Mouse (Mus musculus) lung, postnatal 10 days (tissue): Measurements from ENCODE around the gene Strap.
"Not testable (repeated sequence)": the region's sequence is repeated elsewhere in the genome, so short reads cannot be mapped to it uniquely, and the experiment has no call there.

Experiments
- DNase-seq: peaks from one replicate; pipeline ENCODE4 v3.0.0; 2021

Gene Strap

DNA sequence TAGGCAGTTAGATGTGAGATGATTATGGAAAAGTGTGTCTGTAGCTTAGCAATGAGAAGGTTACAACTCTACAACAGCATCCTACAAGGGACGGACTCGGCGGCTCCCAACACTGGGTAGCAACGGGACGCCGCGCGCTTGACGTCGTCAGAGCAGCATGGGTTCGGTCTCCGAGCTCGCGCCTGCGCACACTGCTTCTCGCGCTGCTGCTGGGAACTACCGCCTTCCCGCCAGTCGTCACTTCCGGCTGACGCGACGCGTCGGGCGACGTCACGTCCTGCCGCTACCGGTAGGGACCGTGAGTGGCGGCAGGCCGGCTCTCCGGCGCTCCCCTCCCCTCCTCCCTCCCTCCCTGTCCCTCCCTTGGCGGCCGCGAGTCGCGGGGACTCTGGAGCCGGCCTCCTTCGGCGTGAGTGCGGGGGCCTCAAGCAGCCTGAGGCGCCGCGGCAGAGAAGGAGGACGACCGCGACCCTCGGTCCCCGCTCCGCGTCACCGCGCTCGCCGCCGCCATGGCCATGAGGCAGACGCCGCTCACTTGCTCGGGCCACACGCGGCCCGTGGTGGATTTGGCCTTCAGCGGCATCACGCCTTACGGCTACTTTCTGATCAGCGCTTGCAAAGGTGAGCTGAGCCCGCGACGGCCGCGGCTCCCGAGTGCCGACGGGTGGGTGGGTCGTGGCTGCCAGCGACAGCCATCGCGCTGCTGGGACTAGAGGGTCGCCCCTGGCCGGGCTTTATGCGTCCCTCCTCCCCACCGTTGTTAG is at the start of gene Strap:
TSS of gene Strap (plus strand) at position 233 of the 764 bp plus-strand sequence.
- peak; percentile 96 for DNase-seq

DNA sequence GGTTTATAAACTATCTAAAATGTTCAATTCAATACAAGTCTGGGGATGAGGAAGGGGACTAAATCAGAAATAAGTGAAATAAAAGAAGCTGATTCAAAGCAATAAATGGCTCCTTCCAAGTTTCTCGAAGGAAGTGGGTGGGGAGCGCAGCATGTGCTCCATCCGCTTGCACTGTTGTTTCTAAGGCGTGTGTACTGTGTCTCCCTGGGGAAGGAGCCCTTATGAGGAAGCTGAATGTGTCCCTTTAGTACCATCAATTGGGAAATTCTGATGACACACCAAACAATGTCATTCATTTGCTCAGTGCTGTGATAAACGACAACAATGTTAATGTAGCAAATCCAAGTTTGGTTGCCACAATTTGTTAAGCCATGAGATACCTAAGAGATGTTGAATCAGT is 47.2 kb upstream of the Strap start:
- DNase-seq, result no peak

DNA sequence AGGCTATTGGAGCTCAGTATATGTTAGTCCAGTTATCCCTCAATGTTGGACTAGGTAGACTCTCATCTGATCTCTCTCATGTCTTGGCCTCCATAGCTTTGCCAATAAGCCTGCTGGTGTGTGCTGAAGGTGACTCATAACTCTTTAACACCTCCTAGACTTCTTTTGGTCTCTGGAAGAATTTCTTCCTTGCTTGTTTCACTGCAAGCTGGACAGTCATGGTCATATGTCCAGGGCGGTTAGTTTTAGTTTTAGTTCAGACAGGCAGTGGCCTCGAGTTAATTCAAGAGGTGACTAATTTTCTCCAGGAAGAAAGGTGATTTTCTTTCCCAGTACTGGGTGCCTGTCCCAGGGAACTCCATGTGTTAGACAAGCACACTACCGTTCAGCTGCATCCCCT is 46.8 kb upstream of the Strap start:
- no peak for DNase-seq

DNA sequence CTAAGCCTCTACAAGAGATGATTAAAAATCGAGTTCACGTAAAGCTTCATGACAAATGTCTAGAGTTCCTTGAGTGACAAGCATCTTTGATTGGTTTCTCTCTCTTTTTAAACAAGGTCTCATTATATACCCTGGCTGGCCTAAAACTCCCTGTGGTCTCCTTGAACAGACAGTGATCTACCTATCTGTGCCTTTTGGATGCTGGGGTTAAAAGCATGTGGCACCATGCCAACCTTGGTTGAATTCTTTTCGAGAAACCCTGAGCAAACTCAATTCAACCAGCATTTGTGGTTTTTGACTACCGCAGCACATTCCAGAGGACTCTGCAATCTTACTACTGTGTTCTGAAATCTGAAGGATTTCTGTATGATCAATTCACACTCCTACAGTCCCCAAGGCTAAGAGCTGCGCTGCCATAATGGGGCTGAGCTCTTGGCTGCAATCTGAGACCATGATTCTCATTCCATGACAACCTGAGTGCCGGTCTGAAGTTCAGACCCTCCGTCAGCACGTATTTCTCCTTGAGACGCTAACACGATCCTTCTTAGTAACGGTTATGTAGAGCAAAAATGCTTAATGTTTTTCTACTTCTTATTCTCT is 46.3 kb upstream of the Strap start:
- DNase-seq, result no peak

DNA sequence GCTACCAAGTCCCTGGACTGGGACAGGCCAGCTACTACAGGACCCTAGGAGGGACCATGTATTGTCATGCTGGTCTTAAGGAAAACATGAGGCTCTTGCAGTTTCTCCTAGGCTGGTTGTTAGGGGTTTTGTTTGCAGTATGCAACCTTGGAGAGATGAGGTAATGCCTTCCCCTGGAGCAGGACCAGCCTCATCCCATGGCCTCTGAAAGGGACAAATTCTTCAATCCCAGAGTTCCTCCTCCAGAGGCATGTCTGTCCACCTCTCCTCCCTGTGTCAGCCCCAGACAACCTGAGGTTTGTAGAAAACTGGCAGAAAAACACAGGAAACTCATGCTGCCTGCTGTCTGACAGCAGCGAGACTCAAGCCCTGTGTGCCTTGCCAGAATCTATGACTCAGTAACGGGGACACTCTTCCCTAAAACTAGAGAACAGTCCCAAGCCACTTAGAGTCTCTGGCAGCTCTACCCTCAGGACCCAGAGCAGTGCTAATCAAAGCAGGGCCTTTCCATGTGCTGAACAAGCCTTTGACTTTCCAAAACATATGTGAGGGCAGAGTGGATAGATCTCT is 44.2 kb upstream of the Strap start:
- peak; percentile 32 for DNase-seq

DNA sequence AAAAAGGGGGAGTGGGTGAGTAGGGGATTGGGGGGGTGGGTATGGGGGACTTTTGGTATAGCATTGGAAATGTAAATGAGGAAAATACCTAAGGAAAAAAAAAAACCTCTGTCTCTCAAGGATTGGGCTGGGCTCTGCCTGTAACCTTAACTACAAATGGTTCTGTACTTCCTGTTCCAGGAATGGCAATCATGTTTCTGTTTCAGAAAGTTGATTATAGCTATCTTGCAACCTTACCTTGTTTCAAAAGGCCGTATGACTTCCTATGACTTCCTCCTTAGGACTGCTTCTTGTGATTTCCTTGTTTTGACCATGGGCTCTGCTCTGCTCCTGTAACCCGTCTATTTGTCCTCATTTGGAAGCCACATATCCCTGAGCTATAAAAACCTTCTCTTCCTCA is 40.6 kb upstream of the Strap start:
- DNase-seq, result no peak

DNA sequence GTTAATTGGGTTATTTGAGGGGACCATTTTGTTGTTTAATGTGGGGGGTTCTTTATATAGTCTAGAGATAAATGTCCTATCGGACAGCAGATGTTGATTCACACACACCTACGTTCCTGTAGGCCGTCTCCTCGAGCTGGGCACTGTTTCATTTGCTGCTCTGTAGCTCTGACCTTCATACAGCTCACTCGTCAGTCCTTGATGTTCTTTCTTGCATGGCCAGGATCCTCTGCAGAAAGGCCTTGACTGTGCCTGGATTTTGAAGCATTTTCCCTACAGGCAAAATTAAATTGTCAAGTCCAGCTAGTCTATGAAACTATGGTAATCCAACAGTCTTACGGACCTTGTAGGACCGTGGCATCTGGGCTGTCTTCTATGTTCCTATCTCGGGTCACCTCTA is 39.8 kb upstream of the Strap start:
- DNase-seq, result no peak

DNA sequence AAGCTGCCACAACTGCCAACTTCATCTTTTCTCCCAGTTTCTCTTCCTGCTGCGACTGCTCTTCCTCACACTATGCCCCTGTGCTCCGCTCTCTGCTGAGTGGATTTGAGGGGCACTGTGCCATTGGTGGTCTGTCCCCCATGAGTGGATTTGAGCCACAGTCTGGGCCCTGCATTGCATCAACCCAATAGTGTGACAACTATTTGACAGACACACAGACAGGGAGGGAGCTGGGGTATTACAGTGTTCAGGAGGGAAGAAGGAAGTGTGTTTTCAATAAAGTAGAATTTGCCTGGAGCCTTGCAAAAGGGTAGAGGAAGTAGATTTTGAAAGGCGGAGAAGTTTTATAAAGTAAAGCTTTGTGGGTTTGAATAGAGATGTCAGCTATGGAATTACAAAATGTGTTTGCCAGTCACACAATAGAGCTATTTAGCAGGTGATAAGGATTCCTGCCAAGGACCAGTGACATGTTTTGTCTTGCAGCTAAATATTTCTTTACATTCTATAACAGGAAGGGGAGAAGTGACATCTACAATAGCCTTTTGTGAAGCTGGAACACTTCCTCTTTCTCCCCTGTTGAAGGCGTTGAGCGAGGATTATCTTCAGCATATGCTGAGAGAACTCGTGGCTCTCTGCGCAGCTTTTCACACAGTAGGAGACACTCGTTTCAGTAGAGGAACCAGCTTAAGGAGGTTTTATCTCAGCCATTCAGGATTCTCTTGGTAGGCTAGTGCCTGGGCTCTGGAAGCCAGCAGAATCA is 38.3 kb upstream of the Strap start:
- DNase-seq, result no peak

DNA sequence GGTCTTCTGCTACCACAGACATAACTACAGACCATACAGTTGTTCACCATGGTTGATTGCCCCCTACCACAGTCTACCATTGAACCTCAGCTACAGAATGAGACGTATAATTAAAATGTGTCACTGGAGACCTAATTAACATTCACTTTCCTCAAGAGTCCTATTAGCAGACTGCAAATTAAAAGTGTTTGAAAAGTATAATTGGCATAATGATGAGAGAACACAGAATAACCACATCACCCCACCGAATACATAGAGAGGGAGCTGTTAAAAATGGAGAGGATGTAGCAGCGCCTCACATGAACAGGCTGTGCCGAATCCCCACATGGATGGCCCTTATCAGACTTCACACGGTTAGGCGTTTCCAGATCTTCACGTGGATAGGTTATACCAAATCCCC is 35.4 kb upstream of the Strap start:
- DNase-seq, result no peak

DNA sequence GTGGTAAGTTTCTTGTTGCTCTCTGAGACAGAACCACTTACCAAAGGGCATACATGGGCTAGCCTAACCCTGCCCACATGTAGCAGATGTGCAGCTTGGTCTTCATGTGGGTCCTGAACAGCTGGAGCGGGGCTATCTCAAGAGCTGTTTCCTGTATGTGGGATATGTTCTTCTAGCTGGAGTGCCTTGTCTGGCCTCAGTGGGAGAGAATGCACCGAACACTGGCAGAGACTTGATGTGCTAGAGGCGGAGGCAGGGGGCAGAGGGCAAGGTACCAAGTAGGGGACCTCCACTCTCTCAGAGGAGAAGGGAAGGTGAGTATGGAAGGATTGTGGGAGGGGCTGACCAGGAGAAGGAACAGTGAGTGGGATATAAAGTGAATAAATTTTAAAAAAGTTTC is 32.7 kb upstream of the Strap start:
- DNase-seq, result no peak

DNA sequence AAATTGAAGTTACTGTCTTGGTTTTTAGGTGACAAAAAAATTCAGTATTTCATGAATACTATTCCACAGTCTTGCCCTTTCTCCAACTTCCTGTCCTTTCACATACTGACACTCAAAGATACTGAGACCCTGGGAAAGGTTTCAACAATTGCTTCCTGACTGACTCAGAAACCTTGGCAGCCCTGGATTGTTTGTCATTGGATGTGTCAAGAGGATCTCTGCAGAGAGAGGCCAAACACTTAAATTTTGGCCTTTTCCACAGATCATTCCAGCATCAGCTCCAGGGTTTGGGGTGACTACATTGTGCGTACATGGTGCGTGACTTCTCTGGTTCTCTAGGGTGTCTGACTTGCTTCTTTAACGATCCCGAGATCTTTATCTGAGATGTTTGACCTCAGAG is 32.0 kb upstream of the Strap start:
- peak; percentile 58 for DNase-seq

DNA sequence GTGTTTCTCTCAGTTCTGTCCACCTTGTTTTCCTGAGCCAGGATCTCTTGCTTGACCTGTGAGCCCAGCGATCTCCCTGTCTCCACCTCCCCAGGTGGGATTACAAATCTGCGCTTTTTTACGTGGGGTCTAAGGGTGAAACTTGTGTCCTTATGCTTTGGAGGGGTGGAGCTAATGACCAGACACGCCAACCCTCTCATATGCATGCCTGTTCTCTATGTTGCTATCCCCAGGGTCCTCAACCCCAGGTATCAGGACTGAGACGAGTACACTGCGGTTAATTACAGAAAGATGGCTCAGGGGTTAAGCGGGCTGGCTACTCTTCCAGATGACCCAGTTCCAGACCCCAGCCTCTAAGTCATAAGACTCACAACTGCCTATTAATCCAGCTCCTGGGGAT is 31.4 kb upstream of the Strap start:
- DNase-seq, result no peak

DNA sequence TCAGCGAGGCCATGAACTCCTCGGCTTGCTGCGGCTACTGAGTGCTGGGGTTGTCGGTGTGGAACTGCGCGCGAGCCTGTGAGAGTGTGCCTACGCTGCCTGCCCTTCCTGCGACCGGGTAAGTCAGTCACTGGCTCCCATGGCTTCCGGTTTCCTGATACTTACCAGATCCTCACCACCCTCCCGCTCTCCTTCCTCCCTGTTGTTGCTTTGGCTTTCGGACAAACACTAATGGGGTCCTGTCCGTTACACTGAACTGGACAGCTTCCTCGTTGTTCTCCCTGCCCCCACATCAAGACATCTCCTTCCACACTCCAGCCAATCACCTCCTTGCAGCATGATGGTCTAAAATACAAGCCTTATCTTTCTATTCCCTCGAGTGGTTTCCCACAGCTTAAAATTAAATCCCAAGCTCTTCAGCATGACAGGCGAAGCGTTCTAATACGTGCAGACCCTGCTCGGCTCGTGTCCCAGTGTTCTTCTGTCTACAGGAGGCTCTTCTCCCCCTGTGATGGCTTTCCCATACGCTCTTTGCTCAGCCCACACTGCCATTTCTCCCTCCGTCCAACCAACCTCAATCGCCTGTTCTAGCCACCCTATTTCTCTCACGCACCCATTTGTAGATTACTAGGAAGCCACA is 30.5 kb upstream of the Strap start:
- peak; percentile 17 for DNase-seq

DNA sequence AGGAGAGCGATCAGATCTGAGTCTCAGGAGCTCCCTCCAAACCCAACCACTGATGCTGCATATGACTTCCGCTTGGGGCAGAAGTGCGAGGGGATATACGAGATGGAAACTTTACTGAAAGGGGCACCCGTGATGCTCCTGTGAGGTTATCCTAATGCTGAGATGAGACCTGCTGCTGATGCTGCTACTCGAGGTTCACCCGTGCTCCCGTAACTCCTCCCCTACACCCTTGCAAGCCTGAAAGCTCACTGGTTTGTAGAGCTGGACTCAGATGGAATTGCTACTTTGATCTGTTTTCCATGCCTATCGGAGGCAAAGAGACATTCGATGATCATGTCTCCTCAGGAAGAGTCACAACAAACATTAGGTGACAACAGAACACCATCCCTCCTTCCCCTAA is 28.7 kb upstream of the Strap start:
- no peak for DNase-seq

DNA sequence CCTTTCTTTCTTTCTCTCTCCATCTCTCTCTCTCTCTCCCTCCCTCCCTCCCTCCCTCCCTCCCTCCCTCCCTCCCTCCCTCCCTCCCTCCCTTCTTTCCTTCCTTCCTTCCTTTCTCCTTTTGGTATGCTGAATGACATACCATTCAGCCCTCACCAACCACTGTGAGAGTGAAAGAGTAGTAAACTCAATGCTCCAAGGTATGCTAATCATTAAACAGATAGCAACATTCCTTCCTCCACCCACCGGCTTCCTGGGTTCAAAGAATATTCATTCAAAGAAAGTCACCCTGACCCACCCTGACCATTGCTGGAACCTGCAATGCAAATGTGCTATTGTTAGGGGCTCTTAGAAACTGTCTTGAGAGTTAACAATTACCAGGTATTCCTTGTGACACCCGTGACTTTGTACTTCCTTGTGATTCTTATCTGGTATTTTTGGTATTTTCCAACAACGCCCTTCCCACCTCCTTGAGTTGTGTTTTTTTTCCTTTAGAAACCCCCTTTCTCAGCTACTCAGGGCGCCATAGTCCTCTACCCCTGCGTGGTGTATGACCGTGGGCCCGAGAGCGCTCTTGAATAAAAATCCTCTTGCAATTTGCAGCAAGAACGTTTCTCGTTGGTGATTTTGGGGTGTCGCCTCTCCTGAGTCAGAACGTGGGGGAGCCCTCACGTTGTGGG is 26.0 kb upstream of the Strap start:
- DNase-seq, result not testable (repeated sequence)

DNA sequence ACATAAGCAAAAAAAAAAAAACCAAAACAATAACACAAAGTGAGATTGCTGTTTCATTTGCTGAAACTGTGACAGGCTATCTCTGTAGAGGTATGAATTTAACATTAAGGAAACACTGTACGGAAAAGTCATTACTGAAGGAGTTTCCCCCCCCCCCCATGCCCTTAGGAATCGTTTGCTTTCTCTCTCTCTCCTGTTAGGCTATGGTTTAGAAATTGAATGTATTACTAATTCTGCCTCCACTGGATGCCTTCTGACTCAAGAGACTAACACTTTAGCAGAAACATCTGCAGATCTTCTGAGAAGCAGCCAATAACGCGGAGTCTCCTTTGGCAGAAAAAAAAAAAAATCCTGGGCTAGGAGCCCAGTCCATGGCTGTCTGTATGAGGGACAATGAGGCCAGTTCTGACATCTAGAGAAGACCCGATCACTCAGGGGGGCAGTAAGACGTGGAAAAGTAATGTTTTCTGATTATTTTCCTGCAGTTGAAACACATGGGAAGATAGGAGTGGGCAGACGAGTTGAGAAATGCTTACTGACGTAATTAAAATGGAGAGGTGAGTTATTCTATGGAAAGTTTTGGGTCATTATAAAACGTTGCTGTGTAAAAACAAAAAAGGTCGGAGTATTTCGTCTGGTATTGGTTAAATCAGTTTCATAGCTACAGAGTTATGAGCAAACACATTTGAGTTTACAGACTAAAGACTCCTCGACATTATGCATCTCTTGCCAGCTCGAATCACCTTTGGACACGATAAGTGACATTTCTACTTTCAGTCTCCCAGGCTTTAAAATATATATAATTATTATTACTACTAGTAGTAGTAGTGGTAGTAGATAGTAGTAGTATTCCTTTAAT is 24.5 kb upstream of the Strap start:
- peak; percentile 74 for DNase-seq

DNA sequence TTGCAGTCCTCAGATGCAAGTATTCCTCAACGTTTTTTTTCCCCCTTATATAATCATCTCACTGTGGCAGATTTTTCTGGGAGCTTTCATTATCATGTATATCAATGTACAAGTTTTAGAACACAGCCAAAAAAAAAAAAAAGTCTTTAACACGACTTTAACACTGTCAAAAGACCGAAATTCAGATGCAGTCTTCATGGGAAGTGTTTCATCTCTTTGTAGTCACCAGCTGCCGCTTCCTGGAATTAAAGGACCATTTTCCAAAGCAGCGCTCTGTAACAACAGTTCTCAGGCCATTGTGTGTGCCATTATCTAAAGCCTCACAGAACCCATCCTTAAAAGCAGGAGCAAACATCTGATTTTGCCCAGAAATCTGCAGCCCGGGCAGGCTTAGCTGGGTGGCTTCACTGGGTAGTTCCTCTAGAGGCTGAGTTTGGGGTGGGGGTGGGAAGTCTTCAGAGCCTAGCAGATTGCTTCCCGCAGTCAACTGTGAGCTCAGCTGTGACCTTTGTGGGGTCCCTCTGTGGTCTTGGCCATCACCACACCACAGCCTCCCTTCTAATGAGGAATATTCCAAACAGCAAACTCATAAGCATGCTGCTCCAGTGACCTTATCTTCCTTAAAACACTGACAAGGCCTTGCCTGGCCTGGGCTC is 22.1 kb upstream of the Strap start:
- no peak for DNase-seq

DNA sequence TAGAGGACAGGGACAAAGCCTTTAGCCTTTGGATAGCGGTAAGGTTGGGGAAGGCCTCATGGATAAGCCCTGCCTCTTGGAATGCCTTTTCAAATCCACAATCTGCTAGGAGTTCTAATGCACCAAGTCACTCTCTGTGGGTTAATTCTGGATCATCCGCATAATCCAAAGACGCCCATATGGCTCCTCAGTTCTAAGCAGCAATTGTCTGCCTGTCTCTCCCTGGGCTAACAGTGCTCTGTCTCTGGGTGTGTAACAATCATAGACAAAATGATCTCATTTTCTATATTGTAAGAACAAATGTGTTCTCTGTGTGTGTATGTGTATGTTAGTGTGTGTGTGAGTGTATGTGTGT is 21.6 kb upstream of the Strap start:
- DNase-seq, result no peak

DNA sequence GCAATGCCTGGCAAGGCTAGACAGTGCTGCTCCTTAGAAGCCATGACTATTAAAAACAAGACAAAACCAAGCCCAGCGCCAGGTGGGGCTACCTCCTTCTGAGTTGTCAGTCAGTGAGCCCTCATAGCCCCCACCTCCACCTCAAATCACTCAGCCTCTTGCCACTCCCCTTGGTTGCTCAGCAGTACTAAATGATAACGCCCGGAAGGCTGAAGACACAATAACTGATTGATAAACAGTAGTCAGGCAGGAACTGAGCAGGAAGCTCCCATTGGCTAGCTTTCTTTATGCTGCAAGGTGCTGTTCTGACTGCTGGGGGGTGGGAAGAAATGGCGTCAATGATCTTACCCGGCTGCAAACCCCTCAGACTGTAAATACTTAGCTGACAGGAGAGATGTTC is 18.1 kb upstream of the Strap start:
- DNase-seq, result no peak

DNA sequence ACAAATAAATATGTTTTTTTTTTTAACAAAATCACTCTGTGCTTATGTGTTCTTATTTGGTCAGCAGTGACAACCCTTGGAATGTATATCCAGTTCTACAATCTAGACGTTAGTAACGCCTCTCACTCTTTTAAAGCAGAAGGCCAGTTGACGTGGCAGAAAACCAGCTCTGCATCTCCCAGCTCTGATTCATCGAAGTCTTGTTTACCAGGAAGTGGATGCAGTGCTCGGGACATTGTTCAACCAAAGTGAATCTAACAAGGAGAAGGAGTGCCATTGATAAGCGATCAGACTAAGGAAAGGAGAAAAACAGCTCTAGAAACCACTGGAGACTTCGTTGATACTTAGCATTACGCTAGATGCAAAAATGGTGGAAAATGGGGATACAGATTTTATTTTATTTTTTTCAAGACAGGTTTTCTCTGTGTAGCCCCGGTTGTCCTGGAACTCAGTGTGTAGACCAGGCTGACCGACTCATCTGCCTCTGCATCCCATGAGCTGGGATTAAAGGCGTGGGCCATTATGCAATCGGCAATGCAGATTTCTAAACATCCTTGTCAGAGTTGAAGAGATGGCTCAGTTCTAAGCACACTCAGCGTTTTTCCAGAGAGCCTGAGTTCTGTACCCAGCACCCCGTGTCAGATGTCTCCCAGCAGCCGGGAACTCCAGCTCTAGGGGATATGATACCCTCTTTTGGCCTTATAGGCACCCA is 12.5 kb upstream of the Strap start:
- DNase-seq, result no peak

DNA sequence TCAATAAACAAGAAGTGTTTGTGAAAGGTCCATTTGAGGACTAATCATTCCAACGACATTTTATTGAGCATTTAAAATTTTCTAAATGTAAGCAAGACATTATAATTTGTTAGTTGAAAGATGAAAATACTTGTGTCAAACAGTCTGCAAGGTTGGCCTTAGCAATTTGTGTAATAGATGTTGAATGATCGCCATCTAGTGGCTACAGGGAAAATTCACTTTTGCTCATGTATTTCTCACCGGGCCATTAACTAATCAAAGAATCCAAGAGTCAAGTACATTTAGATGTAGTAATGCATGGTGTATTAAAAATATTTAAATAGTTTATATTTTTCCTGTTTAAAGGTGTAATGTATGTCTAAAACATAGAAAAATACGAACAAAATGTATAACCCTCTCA is 11.0 kb upstream of the Strap start:
- peak; percentile 62 for DNase-seq
